Mouse (Mus musculus): Measurements from ENCODE around the gene Tdrkh.

Gene Tdrkh

GRCm38 (mm10) chr3:94413031-94413679 is at the start of gene Tdrkh:
TSS of gene Tdrkh (plus strand) at chr3:94413273.
- peak; percentile 98 for DNase-seq (ENCODE audit: low spot score)

GRCm38 (mm10) chr3:94363291-94364153 is 49.6 kb upstream of the Tdrkh start:
- peak; percentile 64 for DNase-seq (ENCODE audit: low spot score)

GRCm38 (mm10) chr3:94364154-94364526 is 48.9 kb upstream of the Tdrkh start:
- DNase-seq (ENCODE audit: low spot score): peak; percentile 61

- peak; percentile 95 for DNase-seq (ENCODE audit: low spot score)
Measured at GRCm38 (mm10) chr3:94366761-94367160, 46.3 kb upstream of the Tdrkh start.

GRCm38 (mm10) chr3:94367511-94367910 is 45.6 kb upstream of the Tdrkh start:
- no peak for DNase-seq (ENCODE audit: low spot score)

- no peak for DNase-seq (ENCODE audit: low spot score)
Measured at GRCm38 (mm10) chr3:94368631-94369030, 44.4 kb upstream of the Tdrkh start.

- DNase-seq (ENCODE audit: low spot score): no peak
Measured at GRCm38 (mm10) chr3:94369709-94370108, 43.4 kb upstream of the Tdrkh start.

GRCm38 (mm10) chr3:94371637-94372036 is 41.4 kb upstream of the Tdrkh start:
- DNase-seq (ENCODE audit: low spot score): peak; percentile 57

- DNase-seq (ENCODE audit: low spot score): no peak
Measured at GRCm38 (mm10) chr3:94372038-94372437, 41.0 kb upstream of the Tdrkh start.

- no peak for DNase-seq (ENCODE audit: low spot score)
Measured at GRCm38 (mm10) chr3:94372641-94373040, 40.4 kb upstream of the Tdrkh start, which contains the start of gene Rorc. TSS of gene Rorc (plus strand) at chr3:94372794.

GRCm38 (mm10) chr3:94373090-94373489 is 40.0 kb upstream of the Tdrkh start:
- peak; percentile 26 for DNase-seq (ENCODE audit: low spot score)

- DNase-seq (ENCODE audit: low spot score): peak; percentile 36
Measured at GRCm38 (mm10) chr3:94373597-94374011, 39.5 kb upstream of the Tdrkh start.

- no peak for DNase-seq (ENCODE audit: low spot score)
Measured at GRCm38 (mm10) chr3:94374636-94375035, 38.4 kb upstream of the Tdrkh start.

- DNase-seq (ENCODE audit: low spot score): no peak
Measured at GRCm38 (mm10) chr3:94375146-94375545, 37.9 kb upstream of the Tdrkh start.

- no peak for DNase-seq (ENCODE audit: low spot score)
Measured at GRCm38 (mm10) chr3:94375861-94376260, 37.2 kb upstream of the Tdrkh start.

GRCm38 (mm10) chr3:94377028-94377923 is 35.8 kb upstream of the Tdrkh start:
- DNase-seq (ENCODE audit: low spot score): no peak

- DNase-seq (ENCODE audit: low spot score): no peak
Measured at GRCm38 (mm10) chr3:94379831-94380510, 33.1 kb upstream of the Tdrkh start.

GRCm38 (mm10) chr3:94382308-94382707 is 30.8 kb upstream of the Tdrkh start:
- no peak for DNase-seq (ENCODE audit: low spot score)

- DNase-seq (ENCODE audit: low spot score): no peak
Measured at GRCm38 (mm10) chr3:94383476-94383875, 29.6 kb upstream of the Tdrkh start.

GRCm38 (mm10) chr3:94386671-94387070 is 26.4 kb upstream of the Tdrkh start:
- no peak for DNase-seq (ENCODE audit: low spot score)

GRCm38 (mm10) chr3:94387391-94387790 is 25.7 kb upstream of the Tdrkh start:
- no peak for DNase-seq (ENCODE audit: low spot score)

GRCm38 (mm10) chr3:94388047-94388446 is 25.0 kb upstream of the Tdrkh start:
- DNase-seq (ENCODE audit: low spot score): no peak

Data from retina, embryonic 14.5 days (tissue).